Mouse (Mus musculus): ENCODE results near the gene Syf2.

Gene Syf2

GRCm38 (mm10) chr4:134923258-134924018, 7.3 kb upstream of the Syf2 start, which contains the start of gene Rsrp1:
Gene Rsrp1 (plus strand): TSS chr4:134923592.
- DNase-seq (ENCODE audit: low spot score): peak; percentile 98

GRCm38 (mm10) chr4:134924019-134924741, 6.5 kb upstream of the Syf2 start:
- DNase-seq (ENCODE audit: low spot score): peak; percentile 55

- no peak for DNase-seq (ENCODE audit: low spot score)
Observed at GRCm38 (mm10) chr4:134925206-134925605, 5.5 kb upstream of the Syf2 start.

GRCm38 (mm10) chr4:134927815-134928463, 2.8 kb upstream of the Syf2 start:
- DNase-seq (ENCODE audit: low spot score): no peak

GRCm38 (mm10) chr4:134928464-134928836, 2.2 kb upstream of the Syf2 start:
- no peak for DNase-seq (ENCODE audit: low spot score)

- DNase-seq (ENCODE audit: low spot score): no peak
Observed at GRCm38 (mm10) chr4:134929536-134929935, 1.2 kb upstream of the Syf2 start.

GRCm38 (mm10) chr4:134930190-134930589, 508 bp upstream of the Syf2 start:
- DNase-seq (ENCODE audit: low spot score): no peak

GRCm38 (mm10) chr4:134937240-134938176, 6.8 kb downstream of the Syf2 start:
- DNase-seq (ENCODE audit: low spot score): no peak

- no peak for DNase-seq (ENCODE audit: low spot score)
Observed at GRCm38 (mm10) chr4:134939900-134940299, 9.2 kb downstream of the Syf2 start.

GRCm38 (mm10) chr4:134943758-134944538, 13.2 kb downstream of the Syf2 start:
- no peak for DNase-seq (ENCODE audit: low spot score)

- peak; percentile 79 for DNase-seq (ENCODE audit: low spot score)
Observed at GRCm38 (mm10) chr4:134946024-134946744, 15.5 kb downstream of the Syf2 start.

- no peak for DNase-seq (ENCODE audit: low spot score)
Observed at GRCm38 (mm10) chr4:134950518-134951091, 19.9 kb downstream of the Syf2 start.

GRCm38 (mm10) chr4:134954461-134954860, 23.8 kb downstream of the Syf2 start:
- DNase-seq (ENCODE audit: low spot score): no peak

- no peak for DNase-seq (ENCODE audit: low spot score)
Observed at GRCm38 (mm10) chr4:134955196-134955595, 24.5 kb downstream of the Syf2 start.

GRCm38 (mm10) chr4:134955845-134956244, 25.1 kb downstream of the Syf2 start:
- DNase-seq (ENCODE audit: low spot score): no peak

GRCm38 (mm10) chr4:134956328-134956727, 25.6 kb downstream of the Syf2 start:
- DNase-seq (ENCODE audit: low spot score): peak; percentile 75

- no peak for DNase-seq (ENCODE audit: low spot score)
Observed at GRCm38 (mm10) chr4:134963021-134963776, 32.5 kb downstream of the Syf2 start.

GRCm38 (mm10) chr4:134967887-134968604, 37.3 kb downstream of the Syf2 start:
- DNase-seq (ENCODE audit: low spot score): no peak

- DNase-seq (ENCODE audit: low spot score): no peak
Observed at GRCm38 (mm10) chr4:134968605-134968976, 37.9 kb downstream of the Syf2 start.

All from layer of hippocampus, adult 11-12 months (tissue).